Mouse (Mus musculus) left cerebral cortex, adult 11 months (tissue): Measurements from ENCODE around the gene Doc2g.
"Not testable (repeated sequence)": the region's sequence is repeated elsewhere in the genome, so short reads cannot be mapped to it uniquely, and the experiment has no call there.

ENCODE experiments used
- DNase-seq: peaks from one replicate; pipeline ENCODE4 v3.0.0; 2022; ENCODE audit warnings: low spot score

The Doc2g gene

GRCm38 (mm10) chr19:4003112-4003511, at the start of gene Doc2g:
Gene Doc2g (plus strand): TSS chr19:4003313.
- DNase-seq: no peak

GRCm38 (mm10) chr19:3955033-3955432, 48.1 kb upstream of the Doc2g start:
- DNase-seq: no peak

- DNase-seq: no peak
Measured at GRCm38 (mm10) chr19:3955804-3956203, 47.3 kb upstream of the Doc2g start.

GRCm38 (mm10) chr19:3957296-3958036, 45.6 kb upstream of the Doc2g start:
- DNase-seq: not testable (repeated sequence)

GRCm38 (mm10) chr19:3958470-3958869, 44.6 kb upstream of the Doc2g start, which contains the start of gene Aldh3b3:
Gene Aldh3b3 (plus strand): TSS chr19:3958645.
- DNase-seq: no peak

GRCm38 (mm10) chr19:3959030-3959429, 44.1 kb upstream of the Doc2g start:
- no peak for DNase-seq

- DNase-seq: no peak
Measured at GRCm38 (mm10) chr19:3960211-3960610, 42.9 kb upstream of the Doc2g start.

- DNase-seq: not testable (repeated sequence)
Measured at GRCm38 (mm10) chr19:3961805-3962204, 41.3 kb upstream of the Doc2g start.

GRCm38 (mm10) chr19:3962469-3962868, 40.6 kb upstream of the Doc2g start:
- no peak for DNase-seq

GRCm38 (mm10) chr19:3964030-3964429, 39.1 kb upstream of the Doc2g start:
- no peak for DNase-seq

GRCm38 (mm10) chr19:3966330-3967075, 36.6 kb upstream of the Doc2g start:
- no peak for DNase-seq

- DNase-seq: no peak
Measured at GRCm38 (mm10) chr19:3967258-3967657, 35.9 kb upstream of the Doc2g start.

- DNase-seq: no peak
Measured at GRCm38 (mm10) chr19:3972229-3972628, 30.9 kb upstream of the Doc2g start, which contains the start of gene Aldh3b2. Gene Aldh3b2 (plus strand): TSS chr19:3972328.

GRCm38 (mm10) chr19:3974608-3975007, 28.5 kb upstream of the Doc2g start:
- not testable (repeated sequence) for DNase-seq

GRCm38 (mm10) chr19:3975866-3976265, 27.2 kb upstream of the Doc2g start:
- no peak for DNase-seq

- peak; percentile 70 for DNase-seq
Measured at GRCm38 (mm10) chr19:3980309-3980708, 22.8 kb upstream of the Doc2g start.

- DNase-seq: no peak
Measured at GRCm38 (mm10) chr19:3980917-3981316, 22.2 kb upstream of the Doc2g start.

- DNase-seq: no peak
Measured at GRCm38 (mm10) chr19:3983527-3984200, 19.4 kb upstream of the Doc2g start.

GRCm38 (mm10) chr19:3985261-3985681, 17.8 kb upstream of the Doc2g start:
- DNase-seq: no peak

GRCm38 (mm10) chr19:3986334-3986733, 16.8 kb upstream of the Doc2g start, which contains the start of gene Acy3:
Gene Acy3 (plus strand): TSS chr19:3986570.
- no peak for DNase-seq

GRCm38 (mm10) chr19:3988066-3988465, 15.0 kb upstream of the Doc2g start:
- DNase-seq: no peak

GRCm38 (mm10) chr19:3988750-3989149, 14.4 kb upstream of the Doc2g start:
- DNase-seq: no peak

GRCm38 (mm10) chr19:3990804-3991203, 12.3 kb upstream of the Doc2g start:
- no peak for DNase-seq
